Comparison of ENCODE assay signal across 21 mouse cellular contexts in the genomic region with DNA sequence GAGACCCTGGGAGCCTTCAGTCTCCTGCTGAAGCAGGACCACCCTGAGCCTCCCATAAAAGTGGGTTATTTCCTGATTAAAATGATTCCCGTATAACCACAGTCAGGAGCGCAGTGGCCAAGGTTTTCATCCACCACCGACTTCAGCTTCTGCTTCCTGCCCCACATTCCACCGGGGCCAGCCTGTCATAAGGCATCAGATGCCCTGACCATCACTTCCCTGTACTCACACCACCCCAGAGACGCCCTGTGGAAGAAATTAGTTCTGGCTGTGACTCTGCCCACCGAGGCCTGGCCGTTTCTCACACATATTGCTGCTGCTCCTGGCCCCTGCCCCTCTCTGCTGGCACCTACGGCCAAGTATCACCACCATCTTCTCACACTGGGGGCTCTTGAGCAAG.
"Had no signal": no experiment of that assay in that cellular context is flagged by ENCODE, and none has a peak within 500 bp of the region (broad histone marks: within the 10 kb centered on the region; RNA-seq: fewer than 3 reads in every experiment).

No protein-coding gene starts in this region.

- H3K4me2 ChIP-seq: limb, embryonic 13.5 days; liver, embryonic 12.5 days; liver, embryonic 15.5 days; lung, embryonic 15.5 days; midbrain, embryonic 11.5 days; midbrain, embryonic 15.5 days; neural tube, embryonic 12.5 days; neural tube, embryonic 15.5 days had no signal

- H3K36me3 ChIP-seq: liver, embryonic 15.5 days; midbrain, embryonic 15.5 days; neural tube, embryonic 12.5 days; neural tube, embryonic 15.5 days had no signal

- H3K9ac ChIP-seq: limb, embryonic 13.5 days; liver, embryonic 12.5 days; liver, embryonic 15.5 days; lung, embryonic 15.5 days; midbrain, embryonic 15.5 days; neural tube, embryonic 12.5 days; neural tube, embryonic 15.5 days had no signal

- H3K27ac ChIP-seq: limb, embryonic 10.5 days; limb, embryonic 13.5 days; liver, embryonic 12.5 days; liver, embryonic 15.5 days; lung, embryonic 15.5 days; midbrain, embryonic 15.5 days; neural tube, embryonic 12.5 days; neural tube, embryonic 15.5 days; stomach, postnatal 0 days had no signal

- ATAC-seq: intestine, embryonic 16.5 days; liver, embryonic 12.5 days; midbrain, embryonic 15.5 days had no signal

- H3K9me3 ChIP-seq: limb, embryonic 10.5 days; limb, embryonic 13.5 days; liver, embryonic 12.5 days; liver, embryonic 15.5 days; lung, embryonic 15.5 days; midbrain, embryonic 15.5 days; neural tube, embryonic 12.5 days; neural tube, embryonic 15.5 days had no signal

- DNase-seq: kidney, adult 2 months; kidney, postnatal 14 days; kidney, postnatal 4 days; layer of hippocampus, adult 9-11 months; liver; lung, adult 18-20 months; lung, postnatal 10 days; lung, postnatal 36 days; thymus, adult 2 months; thymus, postnatal 25 days had no signal

- H3K27me3 ChIP-seq: limb, embryonic 13.5 days; liver, embryonic 12.5 days; liver, embryonic 15.5 days; lung, embryonic 15.5 days; midbrain, embryonic 15.5 days; neural tube, embryonic 12.5 days; neural tube, embryonic 15.5 days had no signal

- H3K4me1 ChIP-seq: liver, embryonic 12.5 days; liver, embryonic 15.5 days; midbrain, embryonic 15.5 days; neural tube, embryonic 12.5 days; neural tube, embryonic 15.5 days had no signal

- H3K4me3 ChIP-seq: limb, embryonic 10.5 days; limb, embryonic 13.5 days; liver, embryonic 12.5 days; liver, embryonic 15.5 days; lung, embryonic 15.5 days; midbrain, embryonic 15.5 days; neural tube, embryonic 12.5 days; neural tube, embryonic 15.5 days had no signal
